Mouse (Mus musculus) thymus, postnatal 25 days (tissue): ENCODE data around the gene Fam222b.
"Not testable (repeated sequence)": the region's sequence is repeated elsewhere in the genome, so short reads cannot be mapped to it uniquely, and the experiment has no call there.

ENCODE experiments used
- DNase-seq: peaks from one replicate; pipeline ENCODE4 v3.0.0; 2022

Gene Fam222b

DNA sequence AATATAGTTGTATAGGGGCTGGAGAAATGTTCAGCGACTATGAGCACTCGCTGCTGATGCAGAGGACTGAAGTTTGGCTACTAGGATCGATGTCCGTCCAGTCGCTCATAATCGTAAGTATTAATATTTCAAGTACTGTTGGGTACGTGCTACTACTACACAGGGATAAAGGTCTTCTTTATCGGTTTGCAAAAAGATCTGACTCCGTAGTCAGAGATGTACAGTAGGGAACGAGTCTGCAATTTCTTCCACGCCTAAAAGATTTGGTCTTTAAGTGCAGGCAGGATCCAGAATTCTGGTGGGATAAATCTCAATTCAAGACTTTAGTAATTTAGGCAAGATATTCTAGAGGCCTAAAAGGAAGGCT, 340 bp upstream of the Fam222b start:
- DNase-seq, result no peak

- no peak for DNase-seq
Observed at GRCm38 (mm10) chr11:78095144-78095516, 670 bp downstream of the Fam222b start.

DNA sequence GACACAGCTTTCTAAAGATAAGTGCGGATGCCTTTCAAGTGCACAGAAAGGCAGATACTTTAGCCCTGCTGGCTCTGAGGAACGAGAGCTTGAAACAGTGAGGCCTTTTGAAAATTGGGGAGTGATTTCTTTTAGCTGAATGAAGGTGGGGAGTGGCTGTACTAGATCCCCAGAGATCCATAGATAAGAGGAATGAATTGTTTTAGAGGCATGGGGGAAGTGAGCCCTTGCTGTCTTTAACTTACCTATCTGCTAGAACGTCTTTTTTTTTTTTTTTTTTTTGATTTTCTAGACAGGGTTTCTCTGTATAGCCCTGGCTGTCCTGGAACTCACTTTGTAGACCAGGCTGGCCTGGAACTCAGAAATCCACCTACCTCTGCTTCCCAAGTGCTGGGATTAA, 2.6 kb downstream of the Fam222b start:
- DNase-seq, result no peak

- DNase-seq, result no peak
Observed at GRCm38 (mm10) chr11:78100746-78101145, 6.3 kb downstream of the Fam222b start.

- no peak for DNase-seq
Observed at GRCm38 (mm10) chr11:78102142-78102541, 7.7 kb downstream of the Fam222b start.

- DNase-seq, result no peak
Observed at GRCm38 (mm10) chr11:78102958-78103747, 8.7 kb downstream of the Fam222b start.

GRCm38 (mm10) chr11:78104501-78104900, 10.0 kb downstream of the Fam222b start:
- no peak for DNase-seq

DNA sequence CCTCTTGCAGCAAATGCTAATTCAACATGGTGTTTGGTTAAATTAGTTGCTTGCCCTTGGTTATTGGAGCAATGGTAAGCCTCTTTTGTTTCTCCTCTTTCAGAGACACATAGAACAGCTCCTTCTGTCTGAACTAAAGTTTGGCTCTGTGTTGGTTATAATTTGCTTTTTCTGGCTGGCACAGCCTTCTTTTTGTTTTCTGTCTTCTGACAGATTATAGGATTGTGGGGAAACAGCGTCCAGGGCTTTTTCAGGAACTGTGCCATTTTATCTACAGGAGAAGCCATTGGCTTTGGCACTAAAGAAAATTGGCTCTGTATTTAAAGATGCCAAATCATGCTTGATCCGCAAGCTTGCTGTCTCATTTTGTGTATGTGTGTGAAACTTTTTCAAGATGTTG, 19.2 kb downstream of the Fam222b start:
- DNase-seq, result no peak

GRCm38 (mm10) chr11:78114676-78115366, 20.4 kb downstream of the Fam222b start:
- DNase-seq, result no peak

GRCm38 (mm10) chr11:78115367-78116145, 21.1 kb downstream of the Fam222b start:
- DNase-seq, result peak; percentile 86

- DNase-seq, result no peak
Observed at GRCm38 (mm10) chr11:78116146-78116410, 21.6 kb downstream of the Fam222b start.

- no peak for DNase-seq
Observed at GRCm38 (mm10) chr11:78118467-78118866, 24.0 kb downstream of the Fam222b start.

DNA sequence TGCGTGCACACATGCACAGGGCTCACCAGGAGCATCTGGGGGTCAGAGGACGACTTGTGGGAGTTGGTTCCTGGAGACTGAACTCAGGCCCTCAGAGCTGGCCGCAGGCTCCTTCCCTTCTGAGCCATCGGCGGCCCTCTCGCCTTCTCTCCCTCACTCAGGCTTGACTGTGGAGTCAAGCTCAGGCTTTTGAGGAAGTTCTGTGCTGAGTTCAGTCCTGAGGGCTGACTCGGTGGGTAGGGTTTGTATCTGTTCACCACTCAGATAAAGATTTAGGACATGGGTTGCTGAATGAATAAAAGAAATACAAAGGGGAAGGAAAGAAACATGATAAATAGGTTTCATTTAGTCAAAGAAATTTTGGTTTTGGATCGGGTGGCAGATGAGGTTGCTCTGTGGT, 25.4 kb downstream of the Fam222b start:
- DNase-seq, result no peak

GRCm38 (mm10) chr11:78121176-78121575, 26.7 kb downstream of the Fam222b start:
- DNase-seq, result no peak

DNA sequence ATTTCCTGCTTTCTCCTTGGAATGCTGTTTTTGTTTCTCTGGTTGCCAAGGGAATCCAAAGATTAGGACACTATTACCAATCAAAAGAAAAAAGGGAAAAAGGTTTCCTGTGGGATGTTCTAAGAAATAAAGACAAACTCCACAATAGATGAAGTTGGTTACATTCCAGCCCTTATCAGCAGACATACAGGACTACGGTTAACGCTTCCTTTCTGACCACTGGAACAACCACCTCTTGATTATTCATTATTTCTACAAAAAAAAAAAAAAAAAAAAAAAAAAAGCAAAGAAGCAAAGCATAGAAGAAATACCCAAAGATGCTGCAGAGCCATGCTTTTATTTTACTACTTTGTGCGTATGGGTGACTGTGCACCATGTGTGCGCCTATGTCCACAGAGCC, 28.4 kb downstream of the Fam222b start:
- no peak for DNase-seq

DNA sequence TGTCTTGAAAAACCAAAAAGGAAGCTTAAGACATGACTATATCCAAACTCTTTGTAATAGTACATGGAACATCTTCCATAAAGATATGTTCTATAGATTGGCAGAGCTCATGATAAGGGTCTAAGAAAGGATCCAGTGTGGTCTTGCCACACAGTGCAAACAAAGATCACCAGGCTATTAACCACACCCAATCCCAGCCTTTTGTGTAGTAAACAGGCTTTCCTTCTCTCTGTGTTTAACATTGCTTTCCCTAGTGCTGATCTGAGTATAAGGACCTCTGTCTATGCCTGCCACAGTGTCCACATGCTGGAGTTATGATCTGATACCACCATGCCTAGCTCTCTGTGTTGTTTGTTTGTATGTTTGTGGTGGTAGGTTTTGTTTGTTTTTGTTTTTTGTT, 29.3 kb downstream of the Fam222b start:
- DNase-seq, result no peak

DNA sequence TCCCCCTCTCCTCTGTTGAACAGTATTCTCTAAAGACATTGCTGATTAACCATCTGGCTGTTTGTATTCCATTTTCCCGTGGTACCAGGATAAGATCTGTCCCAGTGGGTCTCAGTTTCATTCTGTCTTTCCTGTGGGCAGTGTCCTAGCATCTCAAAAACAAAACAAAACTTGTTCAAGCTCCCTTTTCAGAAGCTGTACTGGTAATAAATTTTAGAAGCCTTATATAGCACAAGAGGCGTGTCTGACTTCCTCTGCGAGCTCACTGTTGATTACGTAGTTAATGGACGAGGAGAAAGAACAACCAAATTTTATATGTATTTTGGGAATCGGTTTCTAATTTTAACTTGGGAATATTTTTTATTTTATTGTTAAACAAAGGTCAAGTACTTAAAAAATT, 31.2 kb downstream of the Fam222b start:
- no peak for DNase-seq

GRCm38 (mm10) chr11:78126739-78127138, 32.3 kb downstream of the Fam222b start:
- no peak for DNase-seq

DNA sequence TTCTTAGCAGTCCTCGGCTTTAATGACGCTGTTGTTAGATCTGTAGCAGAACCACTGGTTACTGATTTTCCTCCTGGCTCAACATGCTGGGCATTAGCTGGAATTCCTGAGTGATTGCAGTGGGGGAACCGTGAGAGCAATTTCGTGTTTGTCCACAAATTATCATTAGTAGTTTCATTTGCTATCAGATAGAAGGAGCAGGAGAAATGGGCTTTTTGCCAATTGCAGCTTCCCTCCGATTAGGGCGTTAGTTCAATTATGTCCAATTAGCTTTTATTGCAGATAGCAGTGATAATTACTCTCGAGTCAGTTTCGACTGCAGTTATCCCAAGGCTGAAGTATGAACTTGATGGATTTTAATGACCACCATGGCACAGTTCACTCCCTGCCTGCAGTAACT, 35.0 kb downstream of the Fam222b start:
- DNase-seq, result no peak

DNA sequence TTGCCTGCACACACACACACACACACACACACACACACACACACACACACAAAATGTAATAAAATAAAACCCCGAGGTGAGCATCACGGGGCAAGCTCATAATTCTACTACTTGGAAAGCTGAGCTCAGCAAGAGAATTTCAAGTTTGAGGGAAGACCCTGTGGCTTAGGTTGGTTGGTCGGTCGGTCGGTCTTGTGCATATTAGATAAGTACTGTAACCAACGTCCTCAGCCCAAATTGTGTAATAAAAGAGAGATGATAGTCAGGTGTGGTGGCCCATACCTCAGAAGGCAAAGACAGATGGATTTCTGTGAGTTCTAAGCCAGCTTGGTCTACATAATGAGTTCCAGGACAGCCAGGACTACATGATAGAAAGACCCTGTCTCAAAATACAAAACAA, 39.5 kb downstream of the Fam222b start:
- no peak for DNase-seq

GRCm38 (mm10) chr11:78134344-78134743, 39.9 kb downstream of the Fam222b start:
- DNase-seq, result no peak

DNA sequence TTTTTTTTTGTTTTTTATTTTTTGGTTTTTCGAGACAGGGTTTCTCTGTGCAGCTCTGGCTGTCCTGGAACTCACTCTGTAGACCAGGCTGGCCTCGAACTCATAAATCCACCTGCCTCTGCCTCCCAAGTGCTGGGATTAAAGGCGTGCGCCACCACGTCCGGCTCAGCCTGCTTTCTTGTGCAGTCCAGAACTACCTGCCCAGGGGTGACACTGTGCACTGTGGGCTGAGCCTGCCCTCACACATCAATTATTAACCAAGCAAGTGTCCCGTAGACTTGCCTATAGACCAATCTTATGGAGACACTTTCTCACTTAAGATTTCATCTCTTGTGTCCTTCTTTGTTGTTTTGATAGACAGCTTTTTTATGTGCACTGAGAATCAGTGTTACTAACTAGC, 40.9 kb downstream of the Fam222b start:
- DNase-seq, result not testable (repeated sequence)

DNA sequence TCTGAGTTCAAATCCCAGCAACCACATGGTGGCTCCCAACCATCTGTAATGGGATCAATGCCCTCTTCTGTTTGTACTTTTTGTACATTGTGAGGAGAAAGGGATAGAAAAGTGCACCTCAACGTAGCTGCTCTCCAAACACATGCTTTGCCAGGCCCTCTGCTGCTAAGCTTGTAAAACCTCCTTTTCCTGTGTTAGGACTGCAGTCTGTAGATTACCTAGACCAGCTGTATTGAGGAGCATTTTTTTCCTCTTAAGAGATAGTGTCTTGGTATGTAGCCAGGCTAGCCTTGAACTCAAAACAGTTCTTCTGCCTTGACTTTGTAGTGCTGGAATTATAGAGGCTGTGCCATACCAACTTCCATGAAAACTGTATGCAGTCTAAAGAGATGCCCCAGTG, 41.7 kb downstream of the Fam222b start:
- DNase-seq, result no peak

- no peak for DNase-seq
Observed at GRCm38 (mm10) chr11:78137584-78137983, 43.1 kb downstream of the Fam222b start.
